Mouse (Mus musculus): ENCODE measurements around the gene Cadm3. TPM values are rescaled to one million over a fixed set of nuclear protein-coding genes. Genes with fewer than 3 reads are reported as not detected.

The Cadm3 gene
- polyA plus RNA-seq, 1 experiment from 2014 or later: 1.1 TPM

- Histone ChIP-seq H3K4me1 (peaks cover 86% of the 10 kb centered on the region), H3K4me3 (peak within 1 kb of the TSS; percentile 67), H3K9me3 (replicated peaks) (no peaks in the 10 kb centered on the region), H3K27me3 (replicated peaks) (no peaks in the 10 kb centered on the region), H3K9ac (peak within 1 kb of the TSS; percentile 87), H3K4me2 (peak within 1 kb of the TSS; percentile 73), H3K27ac (peak within 1 kb of the TSS; percentile 97), H3K36me3 (peaks cover 3% of the 10 kb centered on the region; the same call in 1 of the 2 replicates)
- 16% methylated on average over 9 of the region's 9 CpGs for whole genome bisulfite sequencing (ENCODE audit: insufficient replicate concordance)
- peak; percentile 91 for ATAC-seq
Observed at GRCm38 (mm10) chr1:173333312-173334253, 33.9 kb downstream of the Cadm3 start, which contains the start of gene Ackr1. TSS of gene Ackr1 (minus strand) at chr1:173333750.

DNA sequence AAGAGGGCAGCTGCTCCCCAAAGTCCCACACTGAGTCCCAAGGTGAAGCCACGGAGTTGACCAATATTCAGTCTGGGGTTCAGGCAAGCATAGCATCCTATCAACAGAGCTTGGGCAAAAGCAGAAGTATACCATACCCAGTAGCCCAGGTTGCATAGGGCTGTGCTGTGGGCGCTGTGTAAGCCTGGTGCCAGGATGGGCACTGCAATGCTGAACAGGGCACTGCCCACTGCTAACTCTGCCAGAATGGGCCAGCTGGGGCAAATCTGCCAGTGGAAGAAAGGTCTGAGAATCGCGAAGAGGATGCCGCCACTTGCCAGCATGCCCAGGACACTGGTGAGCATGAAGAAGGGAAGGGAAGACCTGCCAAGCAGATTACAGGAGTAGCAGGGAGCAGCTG lies 35.1 kb downstream of the Cadm3 start:
- H3K9ac ChIP-seq: peak overlapping the region; percentile 87
- H3K9me3 ChIP-seq (replicated peaks): no peaks in the 10 kb centered on the region
- WGBS (ENCODE audit: insufficient replicate concordance): 71% methylated on average over 5 of the region's 5 CpGs
- peaks cover 3% of the 10 kb centered on the region; the same call in 1 of the 2 replicates for H3K36me3 ChIP-seq
- peaks cover 97% of the 10 kb centered on the region for H3K4me1 ChIP-seq
- H3K27ac ChIP-seq: peak overlapping the region; percentile 97
- ATAC-seq: no peak
- no peaks in the 10 kb centered on the region for H3K27me3 ChIP-seq (replicated peaks)
- peak overlapping the region; percentile 73 for H3K4me2 ChIP-seq
- H3K4me3 ChIP-seq: peak overlapping the region; percentile 67

DNA sequence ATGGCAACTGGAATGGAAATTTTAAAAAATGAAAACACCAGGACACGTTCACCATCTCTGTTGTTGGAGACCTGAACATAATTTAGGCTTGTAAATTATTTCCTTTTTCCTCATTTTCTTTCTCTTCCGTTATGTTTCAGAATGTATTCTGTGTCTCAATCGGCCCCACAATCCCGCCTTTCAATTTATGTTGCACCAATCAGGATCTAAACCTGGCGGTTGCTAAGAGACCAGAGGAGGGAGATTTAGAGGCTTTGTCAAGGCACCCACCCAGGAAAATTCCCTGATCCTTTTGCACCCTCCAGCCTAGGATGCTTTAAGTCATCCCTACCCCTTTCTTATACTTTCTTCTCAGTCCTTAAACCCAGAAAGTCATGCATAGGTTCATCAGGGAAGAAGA lies 37.8 kb downstream of the Cadm3 start:
- H3K4me3 ChIP-seq: peak overlapping the region; percentile 67
- peak overlapping the region; percentile 73 for H3K4me2 ChIP-seq
- 56% methylated on average over 5 of the region's 5 CpGs for WGBS (ENCODE audit: insufficient replicate concordance)
- no peak for ATAC-seq
- H3K4me1 ChIP-seq: peaks cover 98% of the 10 kb centered on the region
- H3K9ac ChIP-seq: peak overlapping the region; percentile 87
- peak overlapping the region; percentile 97 for H3K27ac ChIP-seq
- no peaks in the 10 kb centered on the region for H3K27me3 ChIP-seq (replicated peaks)
- peaks cover 3% of the 10 kb centered on the region for H3K36me3 ChIP-seq
- no peaks in the 10 kb centered on the region for H3K9me3 ChIP-seq (replicated peaks)

- ATAC-seq: peak; percentile 49
- Histone ChIP-seq H3K9me3 (replicated peaks) (no peaks in the 10 kb centered on the region), H3K4me3 (peak overlapping the region; percentile 67), H3K27ac (peak overlapping the region; percentile 97), H3K4me1 (peaks cover 96% of the 10 kb centered on the region), H3K36me3 (peaks cover 3% of the 10 kb centered on the region), H3K4me2 (peak overlapping the region; percentile 73), H3K9ac (peak overlapping the region; percentile 87), H3K27me3 (replicated peaks) (no peaks in the 10 kb centered on the region)
- WGBS (ENCODE audit: insufficient replicate concordance): 5% methylated on average over 4 of the region's 4 CpGs
Observed at GRCm38 (mm10) chr1:173329185-173329584, 38.3 kb downstream of the Cadm3 start.

DNA sequence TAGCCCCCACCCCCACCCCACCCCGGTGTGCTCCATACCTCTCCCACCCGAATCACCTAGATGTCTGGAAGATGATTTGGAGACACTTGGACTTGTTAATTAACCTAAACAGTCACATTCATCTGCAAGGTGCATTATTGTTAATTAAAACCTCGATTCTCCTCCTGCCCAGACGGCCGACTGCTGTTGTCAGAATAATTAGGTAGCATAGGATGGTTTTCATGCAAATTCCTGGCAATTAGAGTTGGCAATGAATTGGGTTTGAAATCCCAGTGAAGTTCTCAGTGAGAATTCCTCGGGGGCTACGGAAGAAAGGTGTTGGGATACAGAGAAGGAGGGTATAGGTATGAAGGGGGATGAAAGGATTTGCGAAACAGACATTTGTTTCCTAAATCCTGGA lies 39.0 kb downstream of the Cadm3 start:
- H3K27ac ChIP-seq: peak overlapping the region; percentile 97
- peak overlapping the region; percentile 67 for H3K4me3 ChIP-seq
- ATAC-seq: no peak
- peak overlapping the region; percentile 87 for H3K9ac ChIP-seq
- 77% methylated on average over 8 of the region's 8 CpGs for WGBS (ENCODE audit: insufficient replicate concordance)
- H3K9me3 ChIP-seq (replicated peaks): no peaks in the 10 kb centered on the region
- H3K27me3 ChIP-seq (replicated peaks): no peaks in the 10 kb centered on the region
- H3K36me3 ChIP-seq: peaks cover 3% of the 10 kb centered on the region
- H3K4me2 ChIP-seq: peak overlapping the region; percentile 73
- H3K4me1 ChIP-seq: peaks cover 89% of the 10 kb centered on the region

DNA sequence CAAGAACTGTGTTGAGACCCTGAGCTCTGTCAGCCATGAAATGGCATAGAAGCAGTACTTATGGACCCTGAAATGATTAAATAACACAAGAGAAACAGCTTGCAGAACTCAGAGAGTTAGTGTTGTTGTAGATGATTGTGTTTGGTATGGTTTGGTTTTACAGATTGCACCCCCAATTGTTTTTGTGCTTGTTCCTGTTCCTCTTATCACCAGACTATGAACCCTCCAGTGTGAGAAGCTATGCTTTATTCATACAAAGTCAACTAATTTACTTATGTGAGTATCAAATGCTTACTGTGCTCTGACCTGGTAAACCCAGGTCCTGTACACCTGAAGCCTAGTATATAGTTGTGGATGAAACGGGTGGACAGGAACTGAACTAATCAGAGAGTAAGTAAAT lies 40.9 kb downstream of the Cadm3 start:
- H3K4me3 ChIP-seq: no peak overlapping the region
- 48% methylated on average over 1 of the region's 1 CpGs for WGBS (ENCODE audit: insufficient replicate concordance)
- H3K9ac ChIP-seq: no peak overlapping the region
- ATAC-seq: no peak
- peaks cover 3% of the 10 kb centered on the region for H3K36me3 ChIP-seq
- 0 out of 2 replicates have a peak overlapping the region, but pooled peaks have one; percentile 3 for H3K4me2 ChIP-seq
- H3K4me1 ChIP-seq: peaks cover 71% of the 10 kb centered on the region
- 0 out of 2 replicates have a peak, but pooled peaks cover 7% of the 10 kb centered on the region for H3K27me3 ChIP-seq (replicated peaks)
- no peaks in the 10 kb centered on the region for H3K9me3 ChIP-seq (replicated peaks)
- H3K27ac ChIP-seq: peak overlapping the region; percentile 34

DNA sequence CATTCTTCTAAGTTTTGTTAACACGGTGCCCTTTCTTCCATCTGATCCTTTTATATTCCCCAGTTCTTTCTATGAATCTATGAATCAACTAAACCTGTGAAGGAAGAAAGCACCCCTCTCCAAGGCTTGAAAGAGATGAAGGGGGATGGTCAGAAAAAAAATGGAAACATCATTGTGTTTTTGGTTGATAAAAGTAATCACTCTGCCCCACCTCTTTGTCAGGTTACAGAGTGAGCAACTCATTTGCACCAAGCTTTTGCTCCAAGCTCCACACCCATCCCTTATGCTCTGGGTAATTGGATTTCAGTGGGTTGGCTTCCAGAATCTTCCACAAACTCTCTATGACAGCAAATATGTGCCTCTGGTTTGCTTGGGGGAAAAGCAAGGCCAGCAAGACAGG lies 42.1 kb downstream of the Cadm3 start:
- Histone ChIP-seq H3K4me1 (peaks cover 60% of the 10 kb centered on the region), H3K4me3 (no peak overlapping the region), H3K36me3 (no peaks in the 10 kb centered on the region; the same call in 1 of the 2 replicates), H3K9me3 (replicated peaks) (no peaks in the 10 kb centered on the region), H3K27me3 (replicated peaks) (0 out of 2 replicates have a peak, but pooled peaks cover 13% of the 10 kb centered on the region), H3K4me2 (peak overlapping the region; percentile 32), H3K9ac (0 out of 2 replicates have a peak overlapping the region, but pooled peaks have one; percentile 10), H3K27ac (peak overlapping the region; percentile 29)
- WGBS (ENCODE audit: insufficient replicate concordance): 83% methylated on average over 1 of the region's 1 CpGs
- ATAC-seq: peak; percentile 53; the same call in 1 of the 2 replicates

DNA sequence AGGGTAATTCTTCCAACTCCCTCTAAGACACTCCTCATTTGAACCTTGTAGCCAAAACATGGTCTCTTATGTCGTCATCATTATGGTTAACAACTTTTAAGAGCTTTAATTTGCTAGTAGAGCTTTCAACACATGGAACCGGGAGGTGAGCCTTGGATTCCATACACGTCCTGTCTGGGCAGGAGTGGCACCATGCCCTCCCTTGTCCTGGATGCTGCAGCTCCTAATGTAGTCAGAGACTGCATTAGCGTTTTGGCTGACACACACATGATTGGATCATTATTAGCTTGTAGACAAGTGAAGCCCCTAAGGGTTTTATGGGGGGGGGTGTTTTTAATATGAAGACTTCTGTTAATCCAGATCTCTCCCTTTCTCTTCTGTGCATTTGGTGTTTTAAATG lies 42.5 kb downstream of the Cadm3 start:
- H3K4me2 ChIP-seq: no peak overlapping the region
- ATAC-seq: no peak
- H3K9me3 ChIP-seq (replicated peaks): no peaks in the 10 kb centered on the region
- H3K4me3 ChIP-seq: no peak overlapping the region
- 0 out of 2 replicates have a peak, but pooled peaks cover 13% of the 10 kb centered on the region for H3K27me3 ChIP-seq (replicated peaks)
- 64% methylated on average over 4 of the region's 4 CpGs for WGBS (ENCODE audit: insufficient replicate concordance)
- no peak overlapping the region for H3K9ac ChIP-seq
- H3K4me1 ChIP-seq: peaks cover 55% of the 10 kb centered on the region
- H3K27ac ChIP-seq: no peak overlapping the region; the same call in 1 of the 2 replicates
- H3K36me3 ChIP-seq: no peaks in the 10 kb centered on the region; the same call in 1 of the 2 replicates

DNA sequence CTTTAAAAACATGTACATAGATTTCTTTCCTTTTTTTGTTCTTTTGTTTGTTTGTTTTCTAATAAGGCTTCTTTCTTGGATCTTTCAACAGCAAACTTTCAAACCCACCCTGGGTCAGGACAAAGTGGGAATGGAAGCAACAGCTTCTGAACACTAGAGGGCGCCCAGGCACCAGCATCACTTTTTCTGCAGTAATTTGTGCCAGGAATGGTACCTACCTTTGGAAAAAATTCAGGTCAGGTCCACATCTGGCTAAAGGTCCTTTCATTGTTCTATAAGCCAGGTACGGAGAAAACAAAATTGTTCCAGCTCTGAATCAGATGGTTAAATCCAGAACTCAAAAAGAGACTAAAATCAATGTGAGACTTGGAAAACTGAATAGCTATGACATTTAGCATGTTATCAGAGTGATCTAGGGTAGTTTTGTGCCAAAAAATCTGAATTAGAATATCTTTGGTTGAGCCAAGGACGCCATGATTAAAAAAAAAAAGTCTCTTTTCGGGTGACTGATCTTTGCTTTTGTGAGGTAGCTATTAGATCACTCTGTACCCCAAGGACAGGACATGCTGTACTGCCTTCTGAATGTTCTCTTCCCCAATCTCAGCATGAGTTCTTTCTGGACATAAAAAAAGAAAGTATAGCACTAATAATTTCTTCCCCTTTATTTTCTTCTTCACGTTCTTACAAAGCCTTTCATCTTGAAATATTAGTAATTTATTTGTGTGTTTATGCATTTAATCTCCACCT lies 43.5 kb downstream of the Cadm3 start:
- Histone ChIP-seq H3K9ac (no peak overlapping the region), H3K4me3 (no peak overlapping the region), H3K27ac (peak overlapping the region; percentile 53; the same call in 1 of the 2 replicates), H3K27me3 (replicated peaks) (0 out of 2 replicates have a peak, but pooled peaks cover 13% of the 10 kb centered on the region), H3K4me2 (no peak overlapping the region), H3K4me1 (peaks cover 46% of the 10 kb centered on the region), H3K36me3 (no peaks in the 10 kb centered on the region; the same call in 1 of the 2 replicates), H3K9me3 (replicated peaks) (no peaks in the 10 kb centered on the region)
- 22% methylated on average over 5 of the region's 5 CpGs for WGBS (ENCODE audit: insufficient replicate concordance)
- no peak for ATAC-seq

DNA sequence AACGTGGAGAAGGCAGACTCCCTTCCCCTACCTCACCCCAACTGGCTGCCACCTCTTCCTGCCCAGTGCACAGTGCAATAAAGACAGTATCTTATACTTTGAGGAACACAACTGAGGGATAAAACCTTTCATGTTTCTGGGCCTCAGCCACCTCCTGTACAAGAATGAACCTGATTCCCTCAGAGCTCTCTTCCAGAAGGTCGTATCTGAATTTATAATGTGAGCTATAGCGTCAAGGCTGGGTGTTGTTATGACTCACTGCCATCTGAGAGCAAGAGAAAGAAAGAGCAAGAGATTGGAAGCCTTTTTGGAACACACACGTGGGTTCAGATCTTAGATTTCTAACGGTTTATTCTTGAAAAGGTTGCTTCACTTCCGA lies 45.3 kb downstream of the Cadm3 start:
- WGBS (ENCODE audit: insufficient replicate concordance): 62% methylated on average over 6 of the region's 6 CpGs
- Histone ChIP-seq H3K4me3 (no peak overlapping the region), H3K9me3 (replicated peaks) (no peaks in the 10 kb centered on the region), H3K36me3 (no peaks in the 10 kb centered on the region; the same call in 1 of the 2 replicates), H3K9ac (no peak overlapping the region), H3K4me1 (peaks cover 29% of the 10 kb centered on the region), H3K4me2 (no peak overlapping the region), H3K27me3 (replicated peaks) (0 out of 2 replicates have a peak, but pooled peaks cover 13% of the 10 kb centered on the region), H3K27ac (no peak overlapping the region)
- ATAC-seq: no peak

DNA sequence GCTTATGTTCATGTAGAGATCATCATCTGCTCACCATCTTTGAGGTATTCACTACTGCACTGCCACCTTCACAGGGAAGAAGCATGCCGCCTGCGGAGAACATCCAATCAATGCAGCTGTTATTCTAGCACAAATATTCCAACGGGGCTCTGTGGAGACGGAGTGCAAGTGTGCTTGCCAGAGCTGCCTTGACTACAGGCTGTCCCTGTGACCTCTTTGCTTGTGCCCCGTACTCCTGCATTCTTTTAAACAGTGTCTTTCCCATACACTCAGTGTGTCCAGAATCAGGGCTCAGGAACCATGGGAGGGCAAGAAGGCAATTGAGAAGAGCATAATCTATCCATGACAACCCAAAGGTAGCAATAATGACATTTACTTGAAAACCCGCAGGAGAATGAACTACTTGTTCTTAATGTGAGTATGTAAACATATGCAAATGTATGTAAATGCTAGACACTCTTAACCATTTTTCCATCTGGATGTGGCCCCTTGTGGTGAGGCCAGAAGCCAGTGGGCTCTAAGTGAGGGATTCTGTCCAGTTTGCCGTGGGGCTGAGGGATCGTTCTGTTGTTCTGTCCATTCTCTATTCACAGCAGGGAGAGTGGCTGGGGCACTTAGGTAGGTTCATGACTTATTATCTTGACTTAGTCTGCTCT lies 45.8 kb downstream of the Cadm3 start:
- Histone ChIP-seq H3K4me1 (peaks cover 24% of the 10 kb centered on the region), H3K36me3 (no peaks in the 10 kb centered on the region; the same call in 1 of the 2 replicates), H3K9ac (no peak overlapping the region), H3K4me3 (no peak overlapping the region), H3K27me3 (replicated peaks) (0 out of 2 replicates have a peak, but pooled peaks cover 13% of the 10 kb centered on the region), H3K9me3 (replicated peaks) (no peaks in the 10 kb centered on the region), H3K4me2 (no peak overlapping the region), H3K27ac (no peak overlapping the region)
- 73% methylated on average over 8 of the region's 8 CpGs for WGBS (ENCODE audit: insufficient replicate concordance)
- no peak for ATAC-seq
